Mouse (Mus musculus): ENCODE data around the gene Robo1.

GRCm38 (mm10) chr16:72808351-72808750, 500.2 kb downstream of the Robo1 start:
- no peak for TF ChIP-seq CTCF (conservative IDR thresholded peaks at IDR 0.05; ENCODE audit: insufficient read depth, insufficient read length, low read depth, low read length)
- no peak for TF ChIP-seq POLR2A (IDR thresholded peaks at IDR 0.05; ENCODE audit: low read depth, low read length)
